Mouse (Mus musculus): ENCODE data around the gene Tbx3.

Gene Tbx3

GRCm38 (mm10) chr5:119661474-119661873 lies 9.0 kb upstream of the Tbx3 start:
- no peak for DNase-seq (ENCODE audit: low spot score in 2 of 2)

- no peak for DNase-seq (ENCODE audit: low spot score in 2 of 2)
These were observed 8.1 kb upstream of the Tbx3 start for GRCm38 (mm10) chr5:119662326-119662725.

DNA sequence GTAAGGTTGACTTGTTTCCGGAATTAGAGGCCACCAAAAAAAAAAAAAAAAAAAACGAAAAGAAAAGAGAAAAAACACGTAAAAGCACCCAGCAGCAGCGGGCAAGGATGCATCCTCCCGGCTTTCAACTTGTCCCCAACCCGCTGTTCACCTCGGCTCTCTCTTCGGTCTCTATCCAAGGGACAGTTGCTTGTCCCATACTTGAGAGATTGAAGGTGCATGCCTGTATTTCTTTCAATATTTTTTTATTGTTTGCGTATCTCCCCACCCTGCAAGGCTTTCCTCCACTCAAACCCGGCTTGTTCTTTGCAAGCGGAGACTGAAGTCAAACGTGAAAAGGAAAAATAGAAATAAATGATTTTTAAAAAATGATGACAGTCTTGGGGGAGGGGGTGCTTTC lies 7.7 kb upstream of the Tbx3 start:
- DNase-seq (ENCODE audit: low spot score in 2 of 2), result no peak

DNA sequence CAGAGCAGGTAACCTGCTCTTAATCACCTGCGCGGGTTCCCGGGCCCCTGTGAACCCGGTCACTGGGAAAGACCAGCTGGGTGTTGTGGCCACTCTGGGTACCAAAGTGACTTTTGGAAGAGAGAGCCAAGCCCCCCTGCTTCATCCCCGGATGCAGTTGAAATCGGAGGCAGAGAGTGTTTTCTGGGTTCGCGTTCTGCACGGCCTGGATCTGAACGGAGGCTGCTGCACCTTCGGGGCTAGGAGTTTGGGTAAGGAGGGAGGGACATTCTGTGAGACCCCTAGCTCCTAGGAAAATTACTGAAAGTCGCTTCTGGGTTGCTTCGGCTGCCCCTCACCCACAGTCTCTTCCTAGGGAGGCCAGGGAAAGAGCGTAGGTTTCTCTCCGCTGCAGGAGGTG lies 7.2 kb upstream of the Tbx3 start:
- DNase-seq (ENCODE audit: low spot score in 2 of 2), result no peak

DNA sequence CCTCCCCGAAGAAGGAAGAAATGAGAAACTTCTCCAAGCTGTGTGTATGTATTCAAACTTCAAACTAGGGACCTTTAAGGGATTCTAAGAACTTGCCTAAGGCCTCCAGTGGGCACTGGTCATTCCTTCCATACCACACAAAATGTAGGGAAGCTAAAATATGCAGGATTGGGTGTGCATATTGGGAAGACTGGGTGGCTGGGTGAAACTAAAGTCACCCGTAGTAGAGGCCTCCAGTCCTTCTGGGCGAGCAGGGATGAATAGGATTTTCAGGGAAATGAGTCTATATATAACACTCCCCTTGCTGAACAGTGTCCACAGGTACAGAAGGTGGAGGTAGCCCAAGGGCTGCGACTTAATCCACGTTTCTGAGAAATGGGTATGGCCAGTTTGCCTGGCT lies 6.7 kb upstream of the Tbx3 start:
- DNase-seq (ENCODE audit: low spot score in 2 of 2), result no peak

- no peak for DNase-seq (ENCODE audit: low spot score in 2 of 2)
These were observed 4.7 kb upstream of the Tbx3 start for GRCm38 (mm10) chr5:119665739-119666138.

GRCm38 (mm10) chr5:119667356-119667940 lies 3.0 kb upstream of the Tbx3 start:
- DNase-seq (ENCODE audit: low spot score in 2 of 2), result no peak

GRCm38 (mm10) chr5:119668191-119668912 lies 2.1 kb upstream of the Tbx3 start:
- DNase-seq (ENCODE audit: low spot score in 2 of 2), result no peak

DNA sequence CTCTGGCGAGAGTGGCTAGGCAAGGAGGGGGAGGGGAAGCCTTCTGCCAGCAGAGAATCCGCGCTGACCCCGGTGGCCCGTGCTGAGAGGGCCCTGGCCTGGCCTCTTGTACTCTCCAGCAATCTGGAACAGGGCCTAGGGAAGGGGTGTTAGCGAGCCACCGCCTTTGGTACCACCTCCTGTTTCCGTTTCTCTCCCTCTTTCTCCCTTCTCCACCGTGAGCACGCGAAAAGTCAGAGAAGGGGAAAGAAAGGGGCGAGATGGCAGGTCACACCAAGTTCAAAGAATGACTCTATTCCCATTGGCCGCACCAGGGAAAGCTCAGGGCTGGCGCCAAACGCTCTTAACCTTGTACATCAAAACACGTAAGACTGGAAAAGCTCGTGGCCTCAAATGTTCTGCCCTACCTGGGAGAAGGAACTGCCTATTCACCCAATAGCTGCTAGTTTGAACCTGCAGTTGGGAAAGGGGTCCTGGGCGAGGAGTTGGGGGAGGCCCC lies 1.5 kb upstream of the Tbx3 start:
- DNase-seq (ENCODE audit: low spot score in 2 of 2), result no peak

- no peak for DNase-seq (ENCODE audit: low spot score in 2 of 2)
These were observed 516 bp upstream of the Tbx3 start for GRCm38 (mm10) chr5:119669741-119670565.

GRCm38 (mm10) chr5:119671124-119671801 lies 794 bp downstream of the Tbx3 start:
- DNase-seq (ENCODE audit: low spot score in 2 of 2), result no peak

DNA sequence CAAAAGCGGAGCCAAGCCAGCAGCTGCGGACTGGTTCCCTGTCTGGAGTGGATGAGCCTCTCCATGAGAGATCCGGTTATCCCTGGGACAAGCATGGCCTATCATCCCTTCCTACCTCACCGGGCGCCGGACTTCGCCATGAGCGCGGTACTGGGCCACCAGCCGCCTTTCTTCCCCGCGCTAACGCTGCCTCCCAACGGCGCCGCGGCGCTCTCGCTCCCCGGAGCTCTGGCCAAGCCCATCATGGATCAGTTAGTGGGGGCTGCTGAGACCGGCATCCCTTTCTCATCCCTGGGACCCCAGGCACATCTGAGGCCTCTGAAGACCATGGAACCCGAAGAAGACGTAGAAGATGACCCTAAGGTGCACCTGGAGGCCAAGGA lies 1.5 kb downstream of the Tbx3 start:
- no peak for DNase-seq (ENCODE audit: low spot score in 2 of 2)

DNA sequence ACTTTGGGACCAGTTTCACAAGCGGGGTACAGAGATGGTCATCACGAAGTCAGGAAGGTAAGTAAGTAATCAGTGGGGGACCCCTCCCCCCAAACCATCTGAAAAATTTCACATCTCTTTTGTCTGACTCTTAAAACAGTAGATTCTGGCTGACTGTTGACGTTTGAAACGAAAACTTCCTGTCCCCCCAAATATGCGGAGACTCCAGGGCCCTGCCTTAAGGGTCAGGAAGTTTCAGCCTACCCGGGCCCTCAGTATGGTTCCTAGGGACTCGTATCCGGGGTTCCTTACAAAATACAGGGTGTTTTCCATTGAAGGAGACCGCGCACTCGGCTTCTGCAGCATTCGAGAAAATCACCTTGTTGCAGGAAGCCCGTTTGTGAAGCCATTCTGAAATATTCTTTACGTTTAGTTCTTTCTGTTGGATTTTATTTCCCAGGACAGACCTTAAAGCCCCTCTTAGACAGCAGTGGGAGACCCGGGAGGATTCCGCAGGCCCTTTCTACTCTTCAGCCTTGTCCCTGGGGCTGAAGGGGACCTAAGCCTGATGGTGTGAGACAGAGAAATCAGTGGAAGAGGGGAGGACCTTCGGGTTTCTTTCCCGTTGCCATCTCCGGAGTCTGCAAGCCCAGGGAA lies 2.0 kb downstream of the Tbx3 start:
- no peak for DNase-seq (ENCODE audit: low spot score in 2 of 2)

- DNase-seq (ENCODE audit: low spot score in 2 of 2), result no peak
These were observed 2.6 kb downstream of the Tbx3 start for GRCm38 (mm10) chr5:119672984-119673600.

- DNase-seq (ENCODE audit: low spot score in 2 of 2), result no peak
These were observed 3.5 kb downstream of the Tbx3 start for GRCm38 (mm10) chr5:119673716-119674605.

DNA sequence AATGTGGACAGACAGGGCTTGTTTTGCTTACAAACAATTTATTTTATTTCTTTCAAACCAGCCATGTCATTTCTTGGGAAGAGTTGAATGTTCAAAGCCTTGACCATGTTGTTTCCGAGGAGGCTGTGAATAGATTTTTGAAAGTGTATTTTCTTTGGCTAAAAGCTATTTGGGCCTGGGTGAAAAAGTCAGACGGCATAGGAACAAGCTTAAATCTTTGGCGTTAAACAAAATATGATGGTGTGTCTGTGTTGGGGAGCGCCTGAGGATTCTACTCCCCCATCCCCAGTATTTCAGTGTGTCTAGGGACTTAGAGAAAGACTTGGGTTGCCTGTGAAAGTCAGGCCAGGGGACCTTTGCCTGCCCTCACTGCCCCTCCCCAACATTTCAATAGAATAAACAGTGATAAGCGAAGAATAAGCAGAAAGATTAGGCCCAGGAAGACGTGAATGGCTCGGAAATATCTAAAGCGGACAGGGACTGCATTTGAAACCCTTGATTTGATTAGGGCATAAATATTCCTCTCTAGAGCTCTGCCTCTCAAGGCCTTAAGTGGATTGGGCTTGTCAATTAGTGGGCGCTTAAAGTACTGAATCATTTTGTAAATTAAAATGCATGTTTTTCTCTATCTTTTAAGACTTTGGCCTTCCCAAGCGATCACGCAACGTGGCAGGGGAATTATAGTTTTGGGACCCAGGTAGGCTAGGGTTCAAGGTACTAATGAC lies 4.3 kb downstream of the Tbx3 start:
- DNase-seq (ENCODE audit: low spot score in 2 of 2), result no peak

GRCm38 (mm10) chr5:119676245-119676644 lies 5.8 kb downstream of the Tbx3 start:
- DNase-seq (ENCODE audit: low spot score in 2 of 2), result no peak

- no peak for DNase-seq (ENCODE audit: low spot score in 2 of 2)
These were observed 8.0 kb downstream of the Tbx3 start for GRCm38 (mm10) chr5:119678516-119678915.

DNA sequence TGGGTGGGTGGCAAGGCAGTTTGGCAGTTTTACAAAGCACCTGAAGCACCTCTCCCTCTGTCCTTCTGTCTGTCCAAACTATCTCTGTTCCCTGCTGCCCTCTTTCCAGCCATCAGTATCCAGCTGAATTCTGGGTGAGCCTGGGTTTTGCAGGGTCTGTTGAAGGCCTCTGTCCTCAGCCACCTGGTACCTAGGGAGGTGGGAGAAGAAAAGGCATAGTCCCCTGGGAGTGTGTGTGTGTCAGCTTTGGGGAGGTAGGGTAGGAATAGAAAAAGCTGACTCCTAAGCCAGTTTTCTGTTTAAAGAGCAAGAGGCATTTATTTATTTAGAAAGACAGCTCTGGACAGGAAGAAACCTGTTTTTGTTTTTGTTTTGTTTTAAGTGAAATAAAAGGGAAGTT lies 8.6 kb downstream of the Tbx3 start:
- DNase-seq (ENCODE audit: low spot score in 2 of 2), result no peak

Data from frontal cortex, postnatal 10 days (tissue).